Mouse (Mus musculus) bone marrow, adult 2 months (tissue): ENCODE data around the gene Tmem242. TPM values are rescaled to one million over a fixed set of nuclear protein-coding genes. Genes with fewer than 3 reads are reported as not detected.

Source experiments
- H3K27ac ChIP-seq: fragments of 200-500 bp; 2 replicates; pipeline ENCODE4 v1.5.1; 2012; ENCODE audit warnings: low read depth, mild to moderate bottlenecking, control low read depth, inconsistent platforms, low read length; ENCODE audit not compliant: control insufficient read depth, poor library complexity, insufficient read depth
- H3K4me1 ChIP-seq: fragments of 200-500 bp; 2 replicates; pipeline ENCODE4 v1.6.1; 2011; ENCODE audit warnings: low read length; ENCODE audit not compliant: control insufficient read depth, insufficient read depth
- H3K4me3 ChIP-seq: fragments of 200-500 bp; replicated peaks from 2 replicates; pipeline ENCODE3; 2011; ENCODE audit warnings: mild to moderate bottlenecking, low read depth, low read length, control low read depth; ENCODE audit not compliant: control insufficient read depth
- CTCF ChIP-seq: fragments of 200-500 bp; IDR thresholded peaks from 2 replicates; pipeline ENCODE4 v1.5.1; 2011; ENCODE audit warnings: low read length, control low read depth; ENCODE audit not compliant: control insufficient read depth, insufficient read depth
- POLR2A ChIP-seq: fragments of 200-500 bp; IDR thresholded peaks from 2 replicates; pipeline ENCODE4 v1.6.1; 2011; ENCODE audit warnings: low read depth, mild to moderate bottlenecking, control low read depth, low read length, borderline replicate concordance; ENCODE audit not compliant: control insufficient read depth
- WGBS: fragments of 180-500 bp; shearing (Covaris S2); methylation state at CpG from one replicate; pipeline ENCODE4 v1.1.7; 2018; 5-methylcytosine and 5-hydroxymethylcytosine counted together
- polyA plus RNA-seq: library from polyadenylated mRNA; stranded (reverse); fragments of >200 nt; gene quantifications from 2 replicates; pipeline ENCODE4 v1.2.4, GENCODE M21; 2011; ENCODE audit warnings: low replicate concordance; ENCODE audit not compliant: missing spikeins, insufficient read depth, insufficient read length

Tmem242 gene
- polyA plus RNA-seq = 22.8 and 33.6 TPM in 2 replicates

- Histone ChIP-seq H3K27ac (peak within 1 kb of the TSS; percentile 45; the same call in 1 of the 2 replicates), H3K4me1 (no peaks in the 10 kb centered on the region; the same call in 1 of the 2 replicates)
- WGBS = under 1% methylated on average over 27 of the region's 27 CpGs
These were observed at the start of gene Tmem242 for GRCm38 (mm10) chr17:5440159-5440971. Gene Tmem242 (minus strand): TSS chr17:5440259.

GRCm38 (mm10) chr17:5488156-5488555 is 48.1 kb upstream of the Tmem242 start:
- Histone ChIP-seq H3K27ac (no peak overlapping the region), H3K4me1 (no peaks in the 10 kb centered on the region; the same call in 1 of the 2 replicates), H3K4me3 (no peak overlapping the region)
- TF ChIP-seq CTCF (no peak), POLR2A (no peak)
- WGBS = 39% methylated on average over 9 of the region's 9 CpGs

More at GRCm38 (mm10) chr17:5440159-5440971, at the start of gene Tmem242:
- peak; percentile 53 for TF ChIP-seq CTCF
- TF ChIP-seq POLR2A = no peak
- peak within 1 kb of the TSS; percentile 79 for H3K4me3 ChIP-seq

- WGBS = 80% methylated on average over 1 of the region's 1 CpGs
- TF ChIP-seq CTCF = no peak
- TF ChIP-seq POLR2A = no peak
- H3K4me1 ChIP-seq = no peaks in the 10 kb centered on the region; the same call in 1 of the 2 replicates
- H3K4me3 ChIP-seq = no peak overlapping the region
- H3K27ac ChIP-seq = 0 out of 2 replicates have a peak overlapping the region, but pooled peaks have one; percentile 1
These were observed 44.6 kb upstream of the Tmem242 start for GRCm38 (mm10) chr17:5484663-5485062.

GRCm38 (mm10) chr17:5483456-5483855 is 43.4 kb upstream of the Tmem242 start:
- TF ChIP-seq CTCF (no peak), POLR2A (no peak)
- Histone ChIP-seq H3K4me3 (no peak overlapping the region), H3K27ac (no peak overlapping the region), H3K4me1 (no peaks in the 10 kb centered on the region; the same call in 1 of the 2 replicates)
- WGBS = 43% methylated on average over 4 of the region's 4 CpGs

GRCm38 (mm10) chr17:5475960-5476725 is 36.1 kb upstream of the Tmem242 start:
- TF ChIP-seq POLR2A (no peak), CTCF (no peak)

GRCm38 (mm10) chr17:5472268-5472667 is 32.2 kb upstream of the Tmem242 start:
- 37% methylated on average over 3 of the region's 3 CpGs for WGBS
- H3K27ac ChIP-seq = no peak overlapping the region
- H3K4me1 ChIP-seq = no peaks in the 10 kb centered on the region
- no peak for TF ChIP-seq CTCF
- H3K4me3 ChIP-seq = no peak overlapping the region

More at GRCm38 (mm10) chr17:5475960-5476725, 36.1 kb upstream of the Tmem242 start:
- WGBS = 32% methylated on average over 14 of the region's 14 CpGs
- Histone ChIP-seq H3K4me3 (no peak overlapping the region), H3K4me1 (no peaks in the 10 kb centered on the region), H3K27ac (no peak overlapping the region)

GRCm38 (mm10) chr17:5467177-5467576 is 27.1 kb upstream of the Tmem242 start:
- H3K4me1 ChIP-seq = no peaks in the 10 kb centered on the region
- TF ChIP-seq CTCF (no peak), POLR2A (no peak)
- no peak overlapping the region for H3K27ac ChIP-seq
- H3K4me3 ChIP-seq = no peak overlapping the region
- WGBS = 47% methylated on average over 4 of the region's 4 CpGs

GRCm38 (mm10) chr17:5466736-5467135 is 26.7 kb upstream of the Tmem242 start:
- TF ChIP-seq CTCF = no peak
- TF ChIP-seq POLR2A = no peak
- 73% methylated on average over 8 of the region's 8 CpGs for WGBS
- no peaks in the 10 kb centered on the region for H3K4me1 ChIP-seq
- no peak overlapping the region for H3K4me3 ChIP-seq
- no peak overlapping the region for H3K27ac ChIP-seq
